Mouse (Mus musculus) E14TG2a.4 (cell line): ENCODE data around the gene Mpeg1.

Experiments used
- CTCF ChIP-seq: conservative IDR thresholded peaks from 2 replicates; pipeline ENCODE4 v1.5.1; 2014; ENCODE audit warnings: low read length
- NANOG ChIP-seq: IDR thresholded peaks from 2 replicates; pipeline ENCODE4 v1.6.1; 2014; ENCODE audit warnings: borderline replicate concordance, low read length, mixed read lengths
- POU5F1 ChIP-seq: IDR thresholded peaks from 2 replicates; pipeline ENCODE4 v1.6.1; 2014; ENCODE audit warnings: low read length, borderline replicate concordance

GRCm38 (mm10) chr19:12460282-12461249, at the start of gene Mpeg1:
- TF ChIP-seq CTCF (no peak), NANOG (no peak), POU5F1 (no peak)
